Mouse (Mus musculus) stomach, postnatal 0 days (tissue): ENCODE measurements at regions not wholly inside any gene's neighbourhood (a gene's known extent, or its start where the extent isn't known, plus 50 kb on each side); places are given as distances from the start of the nearest gene placed in this dataset.

Source experiments
- CTCF ChIP-seq: IDR thresholded peaks from 2 replicates; pipeline ENCODE4 v1.5.1; 2016; ENCODE audit warnings: antibody characterized with exemption, low read depth, mild to moderate bottlenecking, moderate library complexity
- EP300 ChIP-seq: optimal IDR thresholded peaks from 2 replicates; pipeline ENCODE3; 2016; ENCODE audit warnings: antibody characterized with exemption

GRCm38 (mm10) chr1:39063666-39064385 is 78.4 kb downstream of the Pdcl3 start:
- no peak for TF ChIP-seq CTCF
- TF ChIP-seq EP300, result no peak
